Mouse (Mus musculus) layer of hippocampus, postnatal 25 days (tissue): ENCODE measurements around the gene Camta1. TPM values are rescaled to one million over a fixed set of nuclear protein-coding genes. Genes with fewer than 3 reads are reported as not detected.

Source experiments
- DNase-seq, 2 experiments: peaks; one replicate each; pipeline ENCODE4 v3.0.0; 2022; ENCODE audit warnings: mixed read lengths in 2 of 2, low spot score in 1 of 2; ENCODE audit errors: extremely low spot score in 1 of 2
- total RNA-seq, 2 experiments: library from RNA; stranded (reverse); gene quantifications; 2 replicates each; pipeline ENCODE4 v1.2.3; 2021

The Camta1 gene
- total RNA-seq, 2 experiments from 2014 or later = 244 to 251 TPM

- no peak for DNase-seq
These were observed 622.5 kb downstream of the Camta1 start for GRCm38 (mm10) chr4:151238970-151239684.

- DNase-seq = no peak
These were observed 624.2 kb downstream of the Camta1 start for GRCm38 (mm10) chr4:151237501-151237900.

- DNase-seq = no peak
These were observed 626.7 kb downstream of the Camta1 start for GRCm38 (mm10) chr4:151234981-151235380.

DNA sequence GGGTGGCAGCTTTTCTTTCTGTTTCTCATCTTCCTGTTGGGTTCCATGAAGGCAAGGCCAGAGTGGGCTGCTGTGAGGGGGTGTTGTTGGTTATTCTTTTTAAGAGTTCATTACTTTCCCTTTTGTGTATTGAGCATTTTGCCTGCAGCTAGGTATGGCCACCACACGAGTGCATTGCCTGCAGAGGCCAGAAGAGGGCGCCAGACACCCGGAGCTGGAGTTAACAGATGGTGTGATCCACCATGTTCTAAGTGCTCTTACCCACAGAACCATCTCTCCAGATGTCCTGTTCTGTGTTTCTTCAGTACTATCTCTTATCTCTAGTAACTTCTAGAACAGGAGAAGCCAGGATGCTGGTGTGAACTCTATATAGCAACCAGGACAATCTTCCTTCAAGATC, 629.6 kb downstream of the Camta1 start:
- no peak for DNase-seq

DNA sequence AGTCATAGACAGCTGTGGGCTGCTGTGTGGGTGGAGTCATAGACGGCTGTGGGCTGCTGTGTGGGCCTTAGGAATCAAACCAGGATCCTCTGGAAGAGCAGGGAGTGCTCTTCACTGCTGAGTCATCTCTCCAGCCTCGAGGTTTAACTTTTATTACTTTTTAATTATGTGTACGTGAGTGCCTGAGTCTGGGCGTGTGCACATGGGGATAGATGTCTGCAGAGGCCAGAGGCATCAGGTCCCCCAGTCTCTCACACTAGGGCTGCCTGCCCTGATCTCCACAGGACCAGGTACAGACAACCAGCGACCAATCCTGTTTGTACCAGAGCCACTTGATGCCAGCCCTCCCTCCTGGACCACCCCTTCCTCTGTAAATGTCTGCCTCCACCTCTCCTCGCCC, 632.6 kb downstream of the Camta1 start:
- no peak for DNase-seq

DNA sequence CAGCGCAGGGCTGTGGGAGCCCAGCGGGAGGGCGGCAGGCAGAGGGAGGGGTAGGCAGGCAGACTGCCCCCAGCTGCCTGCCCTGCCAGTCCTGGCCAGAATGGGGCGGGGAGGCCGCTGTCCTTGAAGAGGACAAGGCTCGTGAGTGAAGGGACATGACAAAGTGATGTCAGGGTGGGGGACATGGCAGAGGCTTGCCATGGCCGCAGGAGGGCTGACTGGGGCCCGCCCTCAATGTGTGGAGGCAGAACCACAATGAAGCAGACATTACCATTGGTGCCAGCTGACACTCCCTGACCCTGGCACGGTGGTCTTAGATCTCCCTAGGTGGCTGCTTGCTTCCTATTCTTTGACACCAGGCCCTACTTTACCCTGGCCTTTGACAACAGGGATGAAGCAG, 635.2 kb downstream of the Camta1 start:
- DNase-seq = no peak

DNA sequence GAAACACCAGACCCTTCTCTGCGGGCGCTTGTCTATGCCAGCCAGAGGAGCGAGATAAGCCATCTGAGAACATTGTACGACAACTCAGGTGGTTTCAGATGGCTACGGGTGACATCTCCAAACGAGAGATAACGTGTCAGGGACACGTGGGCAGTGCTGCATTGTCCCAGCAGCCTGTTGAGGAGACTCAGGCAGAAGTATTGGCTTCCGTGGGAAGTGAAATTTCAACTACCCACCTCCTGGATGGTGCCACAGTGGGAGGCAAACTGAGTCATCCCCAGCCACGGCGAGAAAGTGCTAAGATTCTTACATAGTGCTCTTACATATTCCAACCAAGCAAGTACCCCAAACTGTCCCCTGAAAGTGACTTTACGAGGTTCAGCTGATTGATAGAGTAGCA, 637.7 kb downstream of the Camta1 start:
- DNase-seq = no peak

GRCm38 (mm10) chr4:151223263-151223996, 638.2 kb downstream of the Camta1 start:
- no peak for DNase-seq

- no peak for DNase-seq
These were observed 639.0 kb downstream of the Camta1 start for GRCm38 (mm10) chr4:151222635-151223034.

- peak in 1 of 2 experiments; percentile 49 for DNase-seq
These were observed 645.0 kb downstream of the Camta1 start for GRCm38 (mm10) chr4:151216553-151217292.

DNA sequence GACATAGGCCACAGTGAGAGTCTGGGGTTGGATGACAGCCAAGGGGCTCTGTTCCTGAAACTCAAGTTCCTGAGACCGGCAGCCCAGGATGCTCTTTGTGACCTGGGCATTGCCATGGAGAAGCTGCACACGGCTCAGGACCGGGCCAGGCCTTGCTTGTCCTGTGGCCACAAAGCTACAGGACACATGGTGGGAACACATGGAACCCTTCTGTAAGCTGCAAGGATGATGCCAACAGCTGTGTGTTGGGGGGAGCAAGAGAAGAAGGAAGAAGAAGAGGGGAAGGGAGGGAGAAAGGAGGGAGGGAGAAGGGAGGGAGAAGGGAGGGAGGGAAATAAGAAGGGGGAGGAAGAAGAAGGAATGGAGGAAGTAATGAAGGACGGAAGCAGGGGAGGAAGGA, 645.8 kb downstream of the Camta1 start:
- no peak for DNase-seq

- DNase-seq = no peak
These were observed 646.5 kb downstream of the Camta1 start for GRCm38 (mm10) chr4:151215179-151215578.

- DNase-seq = no peak
These were observed 648.2 kb downstream of the Camta1 start for GRCm38 (mm10) chr4:151213475-151213874.

DNA sequence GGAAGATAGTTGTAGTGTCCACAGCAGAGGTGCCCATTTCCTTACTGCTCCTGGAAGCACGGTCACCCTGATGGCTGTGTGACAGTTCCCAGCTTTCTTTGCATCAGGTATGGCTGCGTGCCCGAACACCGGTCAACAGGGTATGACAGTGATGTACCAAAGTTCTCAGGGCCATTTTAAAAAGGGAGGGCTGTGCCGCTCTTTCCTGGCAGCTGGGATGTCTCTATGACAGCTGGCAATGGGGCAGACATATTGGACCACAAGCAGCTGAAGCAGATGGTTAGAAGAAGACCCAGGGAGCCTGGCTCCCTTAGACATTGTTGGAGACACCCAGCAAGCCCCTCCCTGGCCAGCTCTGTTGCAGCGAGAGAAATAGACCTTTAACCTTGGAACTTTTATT, 649.7 kb downstream of the Camta1 start:
- DNase-seq = no peak

DNA sequence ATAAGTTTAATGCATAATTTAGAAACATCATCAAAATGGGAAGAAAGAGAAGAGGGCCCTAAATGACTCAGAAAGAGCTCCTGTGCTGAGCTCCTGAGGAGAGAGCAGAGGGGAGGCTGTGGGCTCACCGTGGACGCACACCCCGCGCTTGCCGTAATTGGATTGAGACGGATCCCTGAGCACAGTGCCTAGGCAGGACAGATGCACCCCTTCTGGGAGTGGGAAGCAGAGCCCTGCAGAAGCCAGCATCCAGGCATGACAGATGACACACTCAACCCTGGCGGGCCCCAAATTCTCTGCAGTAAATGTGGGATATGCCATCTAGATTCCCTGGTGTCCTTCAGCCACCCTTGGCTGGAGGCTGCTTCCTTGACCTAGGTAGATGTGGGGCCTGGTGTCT, 654.1 kb downstream of the Camta1 start:
- no peak for DNase-seq

DNA sequence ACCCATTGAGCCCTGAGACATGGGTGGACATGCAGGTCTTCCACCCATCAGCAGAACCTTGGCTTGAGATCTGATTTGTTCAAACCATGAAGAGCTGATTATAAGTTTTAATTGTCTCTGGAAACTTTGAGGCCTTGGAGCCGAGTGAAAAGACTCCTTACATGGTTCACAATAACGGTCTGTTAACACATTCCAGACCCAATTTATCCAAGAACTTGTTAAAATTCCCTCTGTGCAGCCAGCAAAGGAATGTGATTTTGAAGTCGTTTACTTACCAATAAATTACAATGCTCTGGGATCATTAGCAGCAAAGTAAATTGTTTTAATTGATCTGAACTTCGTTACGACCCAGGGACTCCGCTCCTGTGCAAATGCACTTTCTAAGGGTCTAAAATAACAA, 658.8 kb downstream of the Camta1 start:
- no peak for DNase-seq

- no peak for DNase-seq
These were observed 661.4 kb downstream of the Camta1 start for GRCm38 (mm10) chr4:151200316-151200715.

GRCm38 (mm10) chr4:151195126-151195525, 666.5 kb downstream of the Camta1 start:
- DNase-seq = no peak

DNA sequence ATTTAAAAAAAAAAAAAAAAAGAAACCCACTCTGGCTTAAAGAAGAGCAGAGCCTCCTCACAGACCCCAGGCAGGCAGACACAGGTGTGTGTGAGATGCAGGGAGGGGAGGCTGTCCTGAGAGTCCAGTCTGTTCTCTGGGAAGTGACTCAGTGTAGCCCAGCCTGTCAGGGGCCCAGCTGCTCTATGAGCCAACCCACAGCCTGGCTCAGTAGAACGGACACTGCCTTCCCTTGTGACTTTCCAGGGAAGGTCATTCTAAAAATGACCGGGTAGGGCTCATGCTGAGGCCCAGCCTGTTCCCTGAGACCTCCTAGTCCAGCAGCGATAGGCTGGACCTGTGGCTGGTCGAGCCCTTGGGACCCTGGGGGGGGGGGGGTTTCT, 667.0 kb downstream of the Camta1 start:
- no peak for DNase-seq

DNA sequence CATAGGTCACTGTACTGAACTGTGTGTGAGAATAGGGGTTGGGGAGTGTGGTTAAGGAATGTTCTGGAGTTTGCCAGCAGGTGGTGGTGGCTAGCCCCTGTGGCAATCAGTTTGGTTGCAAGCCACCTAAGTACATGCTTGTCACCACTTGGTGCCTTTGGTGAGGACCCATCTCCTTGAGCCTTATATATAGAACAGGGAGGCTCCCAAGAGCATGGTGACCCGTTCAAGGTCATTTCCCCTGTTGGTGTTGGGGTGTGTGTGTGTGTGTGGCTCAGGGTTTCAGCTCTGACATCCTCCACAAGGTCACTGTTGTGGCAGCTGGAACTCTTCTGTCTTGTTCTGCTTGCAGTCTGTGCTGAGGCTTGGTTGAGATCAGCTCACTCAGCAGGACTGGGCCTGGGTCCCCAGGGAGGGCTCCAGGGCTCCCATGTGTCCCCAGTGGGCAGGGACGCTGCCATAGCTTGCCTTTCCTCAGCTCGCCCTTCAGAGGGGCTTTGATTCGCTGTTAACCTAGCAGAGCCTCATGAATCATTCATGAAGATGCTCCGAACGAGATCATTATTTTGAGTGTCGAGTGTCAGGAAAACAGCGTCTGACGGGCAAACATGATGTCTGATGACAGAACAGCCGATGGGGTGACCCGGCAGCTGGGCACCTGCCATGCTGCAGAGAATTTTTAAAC, 667.5 kb downstream of the Camta1 start:
- DNase-seq = no peak

- DNase-seq = peak in 1 of 2 experiments; percentile 40
These were observed 675.2 kb downstream of the Camta1 start for GRCm38 (mm10) chr4:151186447-151186846.
